Mouse (Mus musculus): ENCODE measurements around the gene Msln. TPM values are rescaled to one million over a fixed set of nuclear protein-coding genes. Genes with fewer than 3 reads are reported as not detected.

The Msln gene
- polyA plus RNA-seq, 1 experiment from 2014 or later = 0.37 TPM

DNA sequence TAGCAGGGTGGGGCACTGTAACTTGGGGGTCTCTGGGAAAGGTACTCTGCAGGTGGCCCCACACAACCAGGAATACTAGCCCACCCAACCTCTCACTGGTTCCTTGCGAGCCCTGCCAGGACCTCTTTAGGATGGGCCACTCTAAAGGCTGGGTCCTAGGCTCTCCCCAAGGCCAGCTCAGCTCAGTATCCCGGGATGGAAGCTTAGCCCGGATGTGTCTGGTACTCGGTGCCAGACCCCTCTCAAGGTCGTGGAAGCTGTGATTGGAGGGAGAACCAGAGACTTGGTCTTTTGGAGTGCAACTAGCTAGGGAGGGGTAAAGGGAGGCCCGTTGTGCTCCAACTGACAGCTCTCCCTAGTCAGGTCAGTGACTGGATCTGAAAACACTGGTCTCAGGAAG lies 36.5 kb downstream of the Msln start:
- peak overlapping the region; percentile 55 for H3K9ac ChIP-seq
- peaks cover 28% of the 10 kb centered on the region for H3K27me3 ChIP-seq
- no peak for ATAC-seq (ENCODE audit: insufficient number of reproducible peaks, insufficient read depth, low FRiP score, low TSS enrichment)
- H3K4me3 ChIP-seq = peak overlapping the region; percentile 39
- H3K4me1 ChIP-seq = peaks cover 18% of the 10 kb centered on the region
- no peak overlapping the region for H3K27ac ChIP-seq
- H3K4me2 ChIP-seq (replicated peaks) = peak overlapping the region; percentile 83
- WGBS = 13% methylated on average over 6 of the region's 6 CpGs
- H3K9me3 ChIP-seq = no peaks in the 10 kb centered on the region
- peaks cover 37% of the 10 kb centered on the region for H3K36me3 ChIP-seq

DNA sequence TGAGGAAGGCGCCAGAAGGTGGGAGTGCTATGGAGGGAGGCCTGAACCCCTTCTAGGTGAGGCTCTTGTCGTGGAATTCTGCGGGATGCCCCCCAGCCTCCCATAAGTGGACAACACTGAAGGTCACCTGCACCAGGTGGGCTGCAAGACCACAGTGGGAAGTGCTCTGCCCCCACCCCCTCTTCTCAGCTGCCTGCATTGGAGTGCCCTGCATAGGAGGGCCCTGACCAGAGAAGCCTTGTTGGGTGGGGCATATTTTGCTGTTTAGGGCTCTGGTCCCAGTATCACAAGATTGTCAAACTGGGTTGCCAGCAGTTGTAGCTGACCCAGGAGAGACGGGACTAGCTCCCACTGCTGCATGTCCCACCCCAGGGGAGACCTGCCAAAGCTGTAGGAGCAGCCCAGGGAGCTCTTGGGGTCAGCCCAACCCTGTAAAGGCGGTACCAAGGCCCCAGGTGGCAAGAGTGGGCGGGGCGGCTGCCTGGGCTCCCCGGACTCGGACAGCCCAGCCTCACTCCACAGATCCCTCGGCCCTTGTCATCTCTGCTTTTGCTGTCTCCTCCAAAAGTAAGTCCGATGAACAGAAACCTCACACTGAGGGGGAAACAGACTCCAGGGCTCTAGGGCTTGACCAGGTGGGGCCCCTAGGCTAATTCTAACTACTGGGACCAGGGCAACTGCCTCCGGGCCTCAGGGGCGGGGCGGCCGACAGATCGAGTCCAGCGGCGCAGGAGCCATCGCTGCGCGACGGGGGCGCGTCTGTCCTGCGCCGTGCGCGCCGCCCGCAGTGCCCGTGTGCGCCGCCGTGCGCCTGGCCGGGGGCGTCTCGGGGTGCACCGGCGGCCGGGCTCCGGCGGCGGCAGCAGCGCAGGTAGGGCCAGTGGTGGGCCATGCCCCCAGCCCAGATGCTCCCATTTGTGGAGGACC lies 37.2 kb downstream of the Msln start, which contains the start of gene Gng13:
Gng13 (plus strand) TSS at position 461 of the 927 bp plus-strand sequence.
- H3K27me3 ChIP-seq = peaks cover 28% of the 10 kb centered on the region
- 0 out of 2 replicates have a peak, but pooled peaks have one; percentile 31 for ATAC-seq (ENCODE audit: insufficient number of reproducible peaks, insufficient read depth, low FRiP score, low TSS enrichment)
- H3K9me3 ChIP-seq = no peaks in the 10 kb centered on the region
- H3K4me1 ChIP-seq = peaks cover 18% of the 10 kb centered on the region
- peak within 1 kb of the TSS; percentile 55 for H3K9ac ChIP-seq
- H3K36me3 ChIP-seq = peaks cover 30% of the 10 kb centered on the region
- 1% methylated on average over 45 of the region's 45 CpGs for WGBS
- H3K4me3 ChIP-seq = peak within 1 kb of the TSS; percentile 39
- H3K4me2 ChIP-seq (replicated peaks) = peak within 1 kb of the TSS; percentile 83
- no peak within 1 kb of the TSS for H3K27ac ChIP-seq

DNA sequence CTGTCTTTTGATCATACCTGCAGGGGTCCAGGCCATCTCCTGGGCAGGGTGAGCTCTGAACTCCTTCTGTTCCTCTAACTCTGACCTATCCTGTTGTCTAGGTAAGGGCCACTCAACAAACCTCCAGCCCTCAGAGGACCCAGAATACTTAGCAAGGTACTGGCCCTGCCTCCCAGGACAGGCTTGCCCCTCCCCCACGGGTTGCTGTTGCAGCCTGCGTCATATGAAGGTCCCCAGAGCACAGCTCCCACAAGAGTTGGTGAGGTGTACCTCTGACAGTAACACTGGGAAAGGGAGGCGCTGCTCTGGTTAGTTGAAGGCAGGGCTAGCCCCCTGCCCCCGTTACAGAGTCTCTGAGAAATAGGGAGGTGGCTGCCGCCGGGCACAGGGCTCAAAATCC lies 38.0 kb downstream of the Msln start:
- no peak for ATAC-seq (ENCODE audit: insufficient number of reproducible peaks, insufficient read depth, low FRiP score, low TSS enrichment)
- no peak overlapping the region for H3K4me2 ChIP-seq (replicated peaks)
- no peak overlapping the region for H3K4me3 ChIP-seq
- no peak overlapping the region for H3K27ac ChIP-seq
- peaks cover 18% of the 10 kb centered on the region for H3K4me1 ChIP-seq
- 3% methylated on average over 6 of the region's 6 CpGs for WGBS
- H3K9ac ChIP-seq = no peak overlapping the region; the same call in 1 of the 2 replicates
- peaks cover 28% of the 10 kb centered on the region for H3K27me3 ChIP-seq
- H3K9me3 ChIP-seq = no peaks in the 10 kb centered on the region
- H3K36me3 ChIP-seq = peaks cover 21% of the 10 kb centered on the region

DNA sequence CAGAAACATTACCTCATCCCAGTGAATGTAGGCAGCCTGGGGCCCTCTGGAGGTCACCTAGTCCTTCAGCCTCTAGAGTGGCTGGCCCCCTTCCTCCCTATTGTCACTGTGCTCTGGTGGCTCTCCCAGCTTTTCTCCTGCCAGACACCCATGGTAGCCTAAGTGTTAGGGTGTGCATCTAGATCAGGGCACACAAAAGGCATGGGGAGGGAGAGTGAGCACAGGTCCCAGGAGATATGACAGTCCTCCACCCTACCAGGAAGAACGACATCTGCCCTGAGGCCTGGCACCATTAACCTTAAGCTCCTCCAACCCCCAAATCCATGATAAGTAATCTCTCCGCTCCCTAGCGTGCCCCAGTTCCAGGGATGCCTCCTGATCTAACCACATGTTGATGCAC lies 38.6 kb downstream of the Msln start:
- Histone ChIP-seq H3K9me3 (no peaks in the 10 kb centered on the region), H3K4me1 (peaks cover 18% of the 10 kb centered on the region), H3K4me3 (no peak overlapping the region), H3K36me3 (peaks cover 16% of the 10 kb centered on the region), H3K4me2 (replicated peaks) (no peak overlapping the region), H3K27ac (no peak overlapping the region), H3K27me3 (peaks cover 28% of the 10 kb centered on the region), H3K9ac (no peak overlapping the region)
- ATAC-seq (ENCODE audit: insufficient number of reproducible peaks, insufficient read depth, low FRiP score, low TSS enrichment) = no peak
- WGBS = 54% methylated on average over 3 of the region's 3 CpGs

DNA sequence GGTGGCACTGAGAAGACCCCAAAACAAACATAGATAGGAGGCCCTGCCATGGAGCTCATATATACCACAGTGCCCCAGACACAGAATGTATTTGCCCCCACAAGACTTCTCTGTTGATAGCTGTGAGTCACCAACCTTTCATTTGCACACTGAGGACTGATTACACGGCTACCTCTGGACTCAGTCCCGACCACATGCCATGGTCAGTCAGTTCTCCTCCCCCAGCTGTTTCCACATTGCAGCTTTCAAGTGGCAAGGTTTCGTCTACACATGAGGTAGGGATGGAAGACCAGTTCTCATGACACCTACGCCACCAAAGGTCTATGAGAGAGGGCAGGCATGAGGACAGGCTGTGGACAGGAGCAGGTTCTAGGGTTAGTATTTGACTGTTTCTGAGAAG lies 43.0 kb downstream of the Msln start:
- Histone ChIP-seq H3K4me2 (replicated peaks) (no peak overlapping the region), H3K27me3 (peaks cover 4% of the 10 kb centered on the region)

DNA sequence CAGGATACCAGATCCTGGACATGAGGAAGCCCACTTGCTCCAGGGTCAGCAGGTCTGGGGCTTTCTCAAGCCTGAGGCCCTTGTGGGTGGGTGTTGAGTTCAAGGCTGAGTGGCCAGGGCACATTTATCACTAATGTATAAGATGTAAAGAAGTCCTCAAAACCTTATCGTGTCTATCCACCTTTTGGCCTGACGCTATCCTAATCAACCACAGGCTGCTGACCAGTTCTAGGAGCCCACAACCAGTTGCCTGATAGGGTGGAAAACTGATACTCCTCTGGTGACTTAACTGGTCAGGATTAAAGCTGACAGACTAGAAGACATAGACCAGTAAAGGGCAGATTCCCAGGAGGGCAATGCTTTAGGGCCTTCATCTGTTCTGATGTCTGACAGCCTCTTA lies 44.2 kb downstream of the Msln start:
- Histone ChIP-seq H3K27ac (no peak overlapping the region), H3K4me3 (no peak overlapping the region), H3K4me1 (no peaks in the 10 kb centered on the region), H3K27me3 (no peaks in the 10 kb centered on the region), H3K9me3 (peaks cover 2% of the 10 kb centered on the region; the same call in 1 of the 2 replicates), H3K4me2 (replicated peaks) (no peak overlapping the region), H3K36me3 (no peaks in the 10 kb centered on the region), H3K9ac (no peak overlapping the region)
- 87% methylated on average over 2 of the region's 2 CpGs for WGBS
- ATAC-seq (ENCODE audit: insufficient number of reproducible peaks, insufficient read depth, low FRiP score, low TSS enrichment) = no peak

More for the DNA sequence above, 43.0 kb downstream of the Msln start:
- no peak for ATAC-seq (ENCODE audit: insufficient number of reproducible peaks, insufficient read depth, low FRiP score, low TSS enrichment)
- Histone ChIP-seq H3K4me3 (no peak overlapping the region), H3K4me1 (peaks cover 2% of the 10 kb centered on the region; the same call in 1 of the 2 replicates), H3K9ac (no peak overlapping the region), H3K9me3 (peaks cover 2% of the 10 kb centered on the region; the same call in 1 of the 2 replicates), H3K36me3 (no peaks in the 10 kb centered on the region), H3K27ac (no peak overlapping the region)
- whole genome bisulfite sequencing = 81% methylated on average over 4 of the region's 4 CpGs

DNA sequence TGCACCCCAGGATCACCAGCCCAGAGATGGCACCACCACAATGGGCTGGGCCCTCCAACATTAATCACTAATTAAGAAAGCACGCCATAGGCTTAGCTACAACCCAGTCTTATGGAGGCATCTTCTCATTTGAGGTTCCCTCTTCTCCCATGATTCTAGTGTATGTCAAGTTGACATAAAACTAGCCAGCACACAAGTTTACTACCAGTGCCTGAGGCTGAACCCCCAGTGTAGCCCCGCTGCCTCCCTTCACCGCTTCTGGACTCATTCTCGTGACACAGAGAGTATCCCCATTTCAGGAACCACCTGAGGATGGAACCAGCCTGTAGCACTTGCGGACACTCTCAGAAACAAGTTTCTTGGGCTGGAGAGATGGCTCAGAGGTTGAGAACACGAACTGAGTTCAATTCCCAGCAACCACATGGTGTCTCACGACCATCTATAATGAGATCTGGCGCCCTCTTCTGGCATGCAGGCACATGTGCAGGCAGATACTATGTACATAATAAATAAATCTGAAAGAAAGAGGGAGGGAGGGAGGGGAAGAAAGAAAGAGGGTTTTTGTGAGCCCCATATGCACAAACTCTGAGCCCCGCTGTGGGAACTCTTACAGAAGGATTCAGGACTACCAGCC lies 53.2 kb downstream of the Msln start:
- H3K9ac ChIP-seq = no peak overlapping the region
- ATAC-seq (ENCODE audit: insufficient number of reproducible peaks, insufficient read depth, low FRiP score, low TSS enrichment) = no peak
- H3K4me1 ChIP-seq = peaks cover 8% of the 10 kb centered on the region
- no peak overlapping the region for H3K27ac ChIP-seq
- H3K36me3 ChIP-seq = no peaks in the 10 kb centered on the region
- H3K27me3 ChIP-seq = no peaks in the 10 kb centered on the region
- H3K9me3 ChIP-seq = no peaks in the 10 kb centered on the region
- WGBS = 57% methylated on average over 9 of the region's 9 CpGs
- H3K4me3 ChIP-seq = no peak overlapping the region
- H3K4me2 ChIP-seq (replicated peaks) = no peak overlapping the region

Small RNA genes within 50 kb of the gene (microRNA-seq; reads per million reads assigned to microRNA genes)
- gene Gm25083 (not detected), gene Mir6966 (not detected)

Other genes starting within 250 kb of the Msln start
- gene Sox8, start 183.7 kb downstream of the Msln start, polyA plus RNA-seq (2016; fragmentation: Nextera tagmentation; extraction: Ambion mirVana) = 11.8 and 13.2 TPM in 2 replicates
- 29.4 and 31.4 TPM in 2 replicates for gene Lmf1, start 175.3 kb downstream of the Msln start, polyA plus RNA-seq (2016; fragmentation: Nextera tagmentation; extraction: Ambion mirVana)
- 2.6 and 5.6 TPM in 2 replicates for gene Gng13, start 37.2 kb downstream of the Msln start, polyA plus RNA-seq (2016; fragmentation: Nextera tagmentation; extraction: Ambion mirVana)
- 43.5 and 45.9 TPM in 2 replicates for gene Chtf18, start 27.0 kb downstream of the Msln start, polyA plus RNA-seq (2016; fragmentation: Nextera tagmentation; extraction: Ambion mirVana)
- 27.0 and 29.1 TPM in 2 replicates for gene Rpusd1, start 26.7 kb downstream of the Msln start, polyA plus RNA-seq (2016; fragmentation: Nextera tagmentation; extraction: Ambion mirVana)
- gene Mslnl, start 18.3 kb downstream of the Msln start, polyA plus RNA-seq (2016; fragmentation: Nextera tagmentation; extraction: Ambion mirVana) = 0.35 and 0.41 TPM in 2 replicates
- 23.9 and 25.6 TPM in 2 replicates for gene Narfl, start 19.4 kb upstream of the Msln start, polyA plus RNA-seq (2016; fragmentation: Nextera tagmentation; extraction: Ambion mirVana)
- 93.0 and 95.4 TPM in 2 replicates for gene Haghl, start 31.3 kb upstream of the Msln start, polyA plus RNA-seq (2016; fragmentation: Nextera tagmentation; extraction: Ambion mirVana)
- gene Ccdc78, start 32.2 kb upstream of the Msln start, polyA plus RNA-seq (2016; fragmentation: Nextera tagmentation; extraction: Ambion mirVana) = 0.18 and 0.29 TPM in 2 replicates
- gene Fam173a, start 38.5 kb upstream of the Msln start, polyA plus RNA-seq (2016; fragmentation: Nextera tagmentation; extraction: Ambion mirVana) = 72.0 and 77.0 TPM in 2 replicates
- gene AC134908.4, start 41.3 kb upstream of the Msln start, polyA plus RNA-seq (2016; fragmentation: Nextera tagmentation; extraction: Ambion mirVana) = not detected in 2 replicates
- gene Metrn, start 42.8 kb upstream of the Msln start, polyA plus RNA-seq (2016; fragmentation: Nextera tagmentation; extraction: Ambion mirVana) = 58.7 and 65.9 TPM in 2 replicates
- gene Fbxl16, start 54.7 kb upstream of the Msln start, polyA plus RNA-seq (2016; fragmentation: Nextera tagmentation; extraction: Ambion mirVana) = 5.9 and 6.7 TPM in 2 replicates
- 26.0 and 29.6 TPM in 2 replicates for gene Wdr24, start 69.2 kb upstream of the Msln start, polyA plus RNA-seq (2016; fragmentation: Nextera tagmentation; extraction: Ambion mirVana)
- 53.9 and 57.0 TPM in 2 replicates for gene Jmjd8, start 74.5 kb upstream of the Msln start, polyA plus RNA-seq (2016; fragmentation: Nextera tagmentation; extraction: Ambion mirVana)
- gene Stub1, start 79.0 kb upstream of the Msln start, polyA plus RNA-seq (2016; fragmentation: Nextera tagmentation; extraction: Ambion mirVana) = 334 and 338 TPM in 2 replicates
- 1.2 and 1.6 TPM in 2 replicates for gene Rhbdl1, start 82.9 kb upstream of the Msln start, polyA plus RNA-seq (2016; fragmentation: Nextera tagmentation; extraction: Ambion mirVana)
- 1.5 and 2.4 TPM in 2 replicates for gene Gm20683, start 87.4 kb upstream of the Msln start, polyA plus RNA-seq (2016; fragmentation: Nextera tagmentation; extraction: Ambion mirVana)
- 23.0 and 26.9 TPM in 2 replicates for gene Rhot2, start 90.5 kb upstream of the Msln start, polyA plus RNA-seq (2016; fragmentation: Nextera tagmentation; extraction: Ambion mirVana)
- gene Wdr90, start 107.1 kb upstream of the Msln start, polyA plus RNA-seq (2016; fragmentation: Nextera tagmentation; extraction: Ambion mirVana) = 36.3 and 42.0 TPM in 2 replicates
- 9.0 and 10.1 TPM in 2 replicates for gene Mcrip2, start 114.4 kb upstream of the Msln start, polyA plus RNA-seq (2016; fragmentation: Nextera tagmentation; extraction: Ambion mirVana)
- gene Mettl26, start 120.7 kb upstream of the Msln start, polyA plus RNA-seq (2016; fragmentation: Nextera tagmentation; extraction: Ambion mirVana) = 56.8 and 57.0 TPM in 2 replicates
- gene Wfikkn1, start 126.5 kb upstream of the Msln start, polyA plus RNA-seq (2016; fragmentation: Nextera tagmentation; extraction: Ambion mirVana) = 0.45 and 0.62 TPM in 2 replicates
- gene Rab40c, start 165.3 kb upstream of the Msln start, polyA plus RNA-seq (2016; fragmentation: Nextera tagmentation; extraction: Ambion mirVana) = 37.4 and 40.9 TPM in 2 replicates
- 49.9 and 51.7 TPM in 2 replicates for gene Pigq, start 190.6 kb upstream of the Msln start, polyA plus RNA-seq (2016; fragmentation: Nextera tagmentation; extraction: Ambion mirVana)
- gene Nhlrc4, start 190.6 kb upstream of the Msln start, polyA plus RNA-seq (2016; fragmentation: Nextera tagmentation; extraction: Ambion mirVana) = 0.14 and 0.69 TPM in 2 replicates
- gene A930017K11Rik, start 198.2 kb upstream of the Msln start, polyA plus RNA-seq (2016; fragmentation: Nextera tagmentation; extraction: Ambion mirVana) = 0.14 and 0.20 TPM in 2 replicates
- gene Capn15, start 231.4 kb upstream of the Msln start, polyA plus RNA-seq (2016; fragmentation: Nextera tagmentation; extraction: Ambion mirVana) = 33.1 and 34.6 TPM in 2 replicates